Mouse (Mus musculus) olfactory bulb, adult 2 months (tissue): ENCODE data around the gene Scyl3.

Experiments used
- CTCF ChIP-seq: fragments of 200-500 bp; IDR thresholded peaks from 2 replicates; pipeline ENCODE4 v1.5.1; 2012; ENCODE audit warnings: low read depth, mild to moderate bottlenecking, low read length, moderate library complexity; ENCODE audit not compliant: insufficient read depth
- POLR2A ChIP-seq: fragments of 200-500 bp; IDR thresholded peaks from 2 replicates; pipeline ENCODE4 v1.6.1; 2012; ENCODE audit warnings: mild to moderate bottlenecking, low read depth, low read length, moderate library complexity; ENCODE audit not compliant: insufficient read depth

DNA sequence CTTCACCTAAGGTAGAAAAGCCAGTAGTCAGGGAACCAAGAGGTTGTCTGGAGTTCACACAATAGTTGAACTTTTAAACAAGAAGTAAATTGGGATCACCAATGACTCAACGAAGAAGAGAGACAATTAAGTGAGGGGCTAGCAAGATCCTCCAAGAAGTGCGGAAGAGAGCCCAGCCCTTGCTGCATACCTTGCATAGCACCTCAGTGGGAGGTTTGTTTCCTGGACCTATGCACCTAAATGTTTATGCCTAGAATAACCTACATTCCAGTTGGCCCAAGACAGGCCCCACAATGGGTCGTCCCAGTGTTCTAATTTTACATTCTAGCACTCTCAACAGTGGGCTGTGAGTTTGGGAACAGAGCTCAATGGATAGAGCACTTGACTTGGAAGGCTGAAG is 75.4 kb downstream of the Scyl3 start:
- TF ChIP-seq CTCF (no peak), POLR2A (no peak)
